Mouse (Mus musculus): ENCODE results near the gene Zpbp. TPM values are rescaled to one million over a fixed set of nuclear protein-coding genes. Genes with fewer than 3 reads are reported as not detected.

Zpbp gene
- polyA plus RNA-seq, 1 experiment: not detected

DNA sequence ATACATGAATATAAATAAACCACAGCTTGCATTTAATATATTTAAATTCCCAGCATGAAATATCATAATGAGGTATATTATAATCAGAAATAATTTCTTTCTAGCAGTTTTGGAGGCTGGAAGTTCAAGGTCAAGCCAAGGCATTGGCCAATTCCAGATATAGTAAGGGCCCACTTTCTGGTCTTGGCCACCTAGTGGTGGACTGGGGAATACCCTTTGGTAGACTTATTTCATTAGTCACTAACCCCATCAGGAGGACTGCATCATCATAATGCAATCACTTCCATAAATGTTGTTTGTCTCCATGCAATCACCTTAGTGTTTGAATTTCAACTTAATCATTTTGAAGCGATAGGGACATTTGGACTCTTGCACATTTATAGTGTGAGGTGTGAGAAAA is 222.9 kb downstream of the Zpbp start:
- H3K79me2 ChIP-seq (ENCODE audit: control insufficient read depth, insufficient read depth): no peaks in the 10 kb centered on the region
- no peaks in the 10 kb centered on the region for H3K36me3 ChIP-seq (ENCODE audit: control insufficient read depth, insufficient read depth)
- TF ChIP-seq MAX (IDR thresholded peaks at IDR 0.05; ENCODE audit: low read depth) (no peak), MYOG (IDR thresholded peaks at IDR 0.05; ENCODE audit: control insufficient read depth in 1 of 3, insufficient read depth in 1 of 3, insufficient read length in 2 of 3, low read depth in 2 of 3) (no peak), POLR2AphosphoS2 (IDR thresholded peaks at IDR 0.05; ENCODE audit: insufficient read length, low read depth) (no peak), SRF (IDR thresholded peaks at IDR 0.05; ENCODE audit: control insufficient read depth, insufficient read length, low read depth) (no peak), TCF12 (IDR thresholded peaks at IDR 0.05; ENCODE audit: insufficient read depth, poor library complexity, severe bottlenecking) (no peak), MYOD1 (IDR thresholded peaks at IDR 0.05; ENCODE audit: control insufficient read depth in 1 of 3, insufficient read length in 2 of 3, low read depth in 2 of 3) (no peak), E2F4 (IDR thresholded peaks at IDR 0.05; ENCODE audit: insufficient read depth) (no peak)
- no peak overlapping the region for H3K4me3 ChIP-seq
- no peak overlapping the region for H3K4me2 ChIP-seq (ENCODE audit: low read depth)
- no peak overlapping the region for H3ac ChIP-seq (ENCODE audit: control insufficient read depth, insufficient read length)
- H3K27me3 ChIP-seq (ENCODE audit: control insufficient read depth, insufficient read depth, insufficient read length): no peaks in the 10 kb centered on the region

Other genes starting within 250 kb of the Zpbp start
- gene Spata48, start 314 bp downstream of the Zpbp start, polyA plus RNA-seq (2012; fragmentation: generic; extraction: Trizol): not detected
- not detected for gene 4930512M02Rik, start 165.4 kb upstream of the Zpbp start, polyA plus RNA-seq (2012; fragmentation: generic; extraction: Trizol)
- gene Ikzf1, start 222.6 kb upstream of the Zpbp start, polyA plus RNA-seq (2012; fragmentation: generic; extraction: Trizol): 0.19 TPM